ENCODE assay signal across 19 mouse cellular contexts in the genomic region with DNA sequence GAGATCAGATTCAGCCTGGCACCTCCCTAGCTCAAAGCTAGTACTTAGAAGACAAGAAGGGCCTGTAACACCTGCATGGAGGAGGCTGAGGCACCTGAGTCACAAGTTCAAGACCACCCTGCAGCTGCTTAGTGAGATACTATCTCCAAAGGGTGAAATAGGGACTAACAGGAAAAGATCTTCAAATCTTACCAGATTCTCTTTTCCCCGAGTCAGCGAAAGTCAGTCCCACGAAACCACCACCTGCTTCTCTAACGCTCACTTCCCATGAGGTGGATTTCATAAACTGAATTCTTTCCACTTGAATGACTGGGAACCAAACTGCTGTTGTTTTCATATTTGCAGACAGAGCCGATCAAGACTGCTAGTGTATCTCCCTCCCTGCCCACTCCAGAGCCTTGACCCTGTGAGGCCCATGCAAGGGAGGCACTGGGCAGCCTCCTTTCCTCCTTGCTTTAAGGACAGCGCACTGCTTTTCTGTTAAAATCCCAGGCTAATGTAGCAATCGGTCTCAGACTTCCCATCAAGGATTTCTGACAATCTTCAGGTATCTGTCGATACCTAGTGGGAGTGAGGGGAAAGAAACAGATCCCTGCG. TPM values are rescaled to one million over a fixed set of nuclear protein-coding genes. Genes with fewer than 3 reads are reported as not detected.
DNase-seq lines count a peak whose midpoint lies in the region; ATAC-seq and TF ChIP-seq lines count a peak whose summit lies in the region.
"Had no signal": no experiment of that assay in that cellular context is flagged by ENCODE, and none has a peak within 500 bp of the region (broad histone marks: within the 10 kb centered on the region; RNA-seq: fewer than 3 reads in every experiment).

No protein-coding gene starts in this region.

- 77% methylated on average over 9 of the region's 9 CpGs for WGBS in heart, embryonic 13.5 days
- WGBS in intestine, postnatal 0 days = 67% methylated on average over 9 of the region's 9 CpGs
- 94% methylated on average over 9 of the region's 9 CpGs for WGBS in hindbrain, embryonic 11.5 days

- intact Hi-C loops in heart, postnatal 36 days (cut with DNase I) = no loop called here

- no peak for DNase-seq in heart, postnatal 36 days
- peak; percentile 32 for DNase-seq in thymus, postnatal 0 days (ENCODE audit: low spot score)
- DNase-seq in thymus, postnatal 25 days = no peak
- DNase-seq in cerebellum, adult 9-11 months = no peak
- DNase-seq in hindbrain, embryonic 11.5 days (ENCODE audit: low spot score) = no peak
- DNase-seq: cerebellum, adult 2 months; embryo, embryonic 11 days; midbrain, embryonic 14.5 days had no signal

- 0 out of 2 replicates have a peak overlapping the region, but pooled peaks have one; percentile 100 for H3K4me2 ChIP-seq in heart, embryonic 13.5 days
- peak overlapping the region; percentile 14 for H3K4me2 ChIP-seq in intestine, postnatal 0 days (replicated peaks; ENCODE audit: low read depth)
- H3K4me2 ChIP-seq in hindbrain, embryonic 11.5 days (replicated peaks; ENCODE audit: low read depth, low read length) = no peak overlapping the region
- H3K4me2 ChIP-seq: forebrain, embryonic 12.5 days; hindbrain, embryonic 14.5 days had no signal

- H3K27ac ChIP-seq in heart, embryonic 13.5 days (replicated peaks) = no peak overlapping the region
- no peak overlapping the region for H3K27ac ChIP-seq in intestine, postnatal 0 days (ENCODE audit: low read depth, low read length)
- no peak overlapping the region for H3K27ac ChIP-seq in hindbrain, embryonic 11.5 days (ENCODE audit: low read depth, low read length)
- H3K27ac ChIP-seq: forebrain, embryonic 12.5 days; hindbrain, embryonic 14.5 days; left cerebral cortex, adult 2 months; macrophage had no signal

- no peaks in the 10 kb centered on the region for H3K9me3 ChIP-seq in heart, embryonic 13.5 days
- no peaks in the 10 kb centered on the region for H3K9me3 ChIP-seq in intestine, postnatal 0 days (ENCODE audit: control insufficient read depth)
- H3K9me3 ChIP-seq in hindbrain, embryonic 11.5 days (ENCODE audit: control insufficient read depth, low read length) = no peaks in the 10 kb centered on the region
- H3K9me3 ChIP-seq: forebrain, embryonic 12.5 days had no signal

- no peak for TF ChIP-seq CTCF in intestine, postnatal 0 days (IDR thresholded peaks at IDR 0.05; ENCODE audit: low read depth)

- H3K4me1 ChIP-seq in heart, embryonic 13.5 days = peaks cover 70% of the 10 kb centered on the region
- H3K4me1 ChIP-seq in intestine, postnatal 0 days (replicated peaks; ENCODE audit: control insufficient read depth, insufficient read depth, low read length) = peaks cover 5% of the 10 kb centered on the region; the same call in 1 of the 2 replicates
- peaks cover 2% of the 10 kb centered on the region; the same call in 1 of the 2 replicates for H3K4me1 ChIP-seq in hindbrain, embryonic 11.5 days (replicated peaks; ENCODE audit: control insufficient read depth, insufficient read depth, low read length)

- H3K27me3 ChIP-seq in heart, embryonic 13.5 days (replicated peaks) = no peaks in the 10 kb centered on the region
- no peaks in the 10 kb centered on the region for H3K27me3 ChIP-seq in intestine, postnatal 0 days (replicated peaks; ENCODE audit: control insufficient read depth, insufficient read depth, low read length)
- H3K27me3 ChIP-seq in hindbrain, embryonic 11.5 days (ENCODE audit: control insufficient read depth, insufficient read depth, low read length) = no peaks in the 10 kb centered on the region
- H3K27me3 ChIP-seq: forebrain, embryonic 12.5 days had no signal

- no peaks in the 10 kb centered on the region for H3K36me3 ChIP-seq in heart, embryonic 13.5 days
- no peaks in the 10 kb centered on the region for H3K36me3 ChIP-seq in intestine, postnatal 0 days (ENCODE audit: control insufficient read depth, insufficient read depth)
- no peaks in the 10 kb centered on the region for H3K36me3 ChIP-seq in hindbrain, embryonic 11.5 days (ENCODE audit: control insufficient read depth, insufficient read depth, low read length)
- H3K36me3 ChIP-seq: forebrain, embryonic 12.5 days had no signal

- H3K4me3 ChIP-seq in heart, embryonic 13.5 days = no peak overlapping the region
- no peak overlapping the region for H3K4me3 ChIP-seq in intestine, postnatal 0 days (ENCODE audit: low read depth, low read length)
- no peak overlapping the region for H3K4me3 ChIP-seq in hindbrain, embryonic 11.5 days (ENCODE audit: low read depth, low read length)
- H3K4me3 ChIP-seq: forebrain, embryonic 12.5 days; left cerebral cortex, adult 2 months had no signal

- no peak for ATAC-seq in heart, embryonic 13.5 days (ENCODE audit: extremely low read depth, insufficient number of reproducible peaks, low FRiP score, low TSS enrichment)
- no peak for ATAC-seq in intestine, postnatal 0 days
- ATAC-seq in hindbrain, embryonic 11.5 days (ENCODE audit: low FRiP score) = no peak

- H3K9ac ChIP-seq in heart, embryonic 13.5 days = no peak overlapping the region; the same call in 1 of the 2 replicates
- 0 out of 2 replicates have a peak overlapping the region, but pooled peaks have one; percentile 13 for H3K9ac ChIP-seq in intestine, postnatal 0 days (ENCODE audit: low read depth, low read length)
- no peak overlapping the region for H3K9ac ChIP-seq in hindbrain, embryonic 11.5 days (ENCODE audit: low read depth, low read length)
- H3K9ac ChIP-seq: forebrain, embryonic 12.5 days; hindbrain, embryonic 14.5 days had no signal

RNA-seq across cellular contexts. Expression of gene Gm5475, which starts 4.0 kb away (rescaled TPM):
- polyA plus RNA-seq in heart, embryonic 13.5 days (2015; fragmentation: Nextera tagmentation; extraction: Ambion mirVana) = 0.05 TPM in 1 of 2 replicates, not detected in the other
- total RNA-seq in heart, postnatal 36 days (2021) = not detected
- polyA plus RNA-seq in thymus, postnatal 0 days (2015; fragmentation: Nextera tagmentation; extraction: Ambion mirVana) = 0.16 and 0.18 TPM in 2 replicates
- 0.77 and 1.0 TPM in 2 replicates for polyA plus RNA-seq in intestine, postnatal 0 days (2015; fragmentation: Nextera tagmentation; extraction: Ambion mirVana)
- polyA plus RNA-seq in hindbrain, embryonic 11.5 days (2014; fragmentation: Nextera tagmentation; extraction: Ambion mirVana) = not detected in 2 replicates
- total RNA-seq: heart, adult 8-10 months; left cerebral cortex, adult 2 months had no signal
- polyA plus RNA-seq: cerebellum, adult 2 months; macrophage; midbrain, embryonic 14.5 days; spleen, adult 2 months had no signal

RNA-seq across cellular contexts. Expression of gene Slc11a2, which starts 6.9 kb away (rescaled TPM):
- 12.8 and 13.2 TPM in 2 replicates for polyA plus RNA-seq in heart, embryonic 13.5 days (2015; fragmentation: Nextera tagmentation; extraction: Ambion mirVana)
- 10 to 100 TPM; 45.2 TPM for total RNA-seq in heart, postnatal 36 days (2021)
- 23.8 and 27.3 TPM in 2 replicates for polyA plus RNA-seq in thymus, postnatal 0 days (2015; fragmentation: Nextera tagmentation; extraction: Ambion mirVana)
- 44.7 and 49.0 TPM in 2 replicates for polyA plus RNA-seq in intestine, postnatal 0 days (2015; fragmentation: Nextera tagmentation; extraction: Ambion mirVana)
- 19.1 and 24.1 TPM in 2 replicates for polyA plus RNA-seq in hindbrain, embryonic 11.5 days (2014; fragmentation: Nextera tagmentation; extraction: Ambion mirVana)

RNA-seq across cellular contexts. Expression of gene Letmd1, which starts 50.9 kb away (rescaled TPM):
- polyA plus RNA-seq in heart, embryonic 13.5 days (2015; fragmentation: Nextera tagmentation; extraction: Ambion mirVana) = 15.3 and 15.8 TPM in 2 replicates
- 10 to 100 TPM; 12.2 to 14.8 TPM for total RNA-seq in heart, postnatal 36 days (2021)
- polyA plus RNA-seq in thymus, postnatal 0 days (2015; fragmentation: Nextera tagmentation; extraction: Ambion mirVana) = 25.2 and 26.3 TPM in 2 replicates
- 10.6 and 11.5 TPM in 2 replicates for polyA plus RNA-seq in intestine, postnatal 0 days (2015; fragmentation: Nextera tagmentation; extraction: Ambion mirVana)
- 39.0 and 48.6 TPM in 2 replicates for polyA plus RNA-seq in hindbrain, embryonic 11.5 days (2014; fragmentation: Nextera tagmentation; extraction: Ambion mirVana)

RNA-seq across cellular contexts. Expression of gene Higd1c, which starts 53.6 kb away (rescaled TPM):
- polyA plus RNA-seq in heart, embryonic 13.5 days (2015; fragmentation: Nextera tagmentation; extraction: Ambion mirVana) = not detected in 2 replicates
- not detected for total RNA-seq in heart, postnatal 36 days (2021)
- not detected in 2 replicates for polyA plus RNA-seq in thymus, postnatal 0 days (2015; fragmentation: Nextera tagmentation; extraction: Ambion mirVana)
- polyA plus RNA-seq in intestine, postnatal 0 days (2015; fragmentation: Nextera tagmentation; extraction: Ambion mirVana) = not detected in 2 replicates
- not detected in 2 replicates for polyA plus RNA-seq in hindbrain, embryonic 11.5 days (2014; fragmentation: Nextera tagmentation; extraction: Ambion mirVana)
- total RNA-seq: heart, adult 8-10 months; left cerebral cortex, adult 2 months had no signal
- polyA plus RNA-seq: brain, embryonic 14.5 days; cerebellum, adult 2 months; forebrain, embryonic 12.5 days; hindbrain, embryonic 14.5 days; large intestine, adult 2 months; limb, embryonic 14.5 days; macrophage; midbrain, embryonic 14.5 days; spleen, adult 2 months had no signal
